Mouse (Mus musculus): ENCODE results near the gene Spem2.

DNA sequence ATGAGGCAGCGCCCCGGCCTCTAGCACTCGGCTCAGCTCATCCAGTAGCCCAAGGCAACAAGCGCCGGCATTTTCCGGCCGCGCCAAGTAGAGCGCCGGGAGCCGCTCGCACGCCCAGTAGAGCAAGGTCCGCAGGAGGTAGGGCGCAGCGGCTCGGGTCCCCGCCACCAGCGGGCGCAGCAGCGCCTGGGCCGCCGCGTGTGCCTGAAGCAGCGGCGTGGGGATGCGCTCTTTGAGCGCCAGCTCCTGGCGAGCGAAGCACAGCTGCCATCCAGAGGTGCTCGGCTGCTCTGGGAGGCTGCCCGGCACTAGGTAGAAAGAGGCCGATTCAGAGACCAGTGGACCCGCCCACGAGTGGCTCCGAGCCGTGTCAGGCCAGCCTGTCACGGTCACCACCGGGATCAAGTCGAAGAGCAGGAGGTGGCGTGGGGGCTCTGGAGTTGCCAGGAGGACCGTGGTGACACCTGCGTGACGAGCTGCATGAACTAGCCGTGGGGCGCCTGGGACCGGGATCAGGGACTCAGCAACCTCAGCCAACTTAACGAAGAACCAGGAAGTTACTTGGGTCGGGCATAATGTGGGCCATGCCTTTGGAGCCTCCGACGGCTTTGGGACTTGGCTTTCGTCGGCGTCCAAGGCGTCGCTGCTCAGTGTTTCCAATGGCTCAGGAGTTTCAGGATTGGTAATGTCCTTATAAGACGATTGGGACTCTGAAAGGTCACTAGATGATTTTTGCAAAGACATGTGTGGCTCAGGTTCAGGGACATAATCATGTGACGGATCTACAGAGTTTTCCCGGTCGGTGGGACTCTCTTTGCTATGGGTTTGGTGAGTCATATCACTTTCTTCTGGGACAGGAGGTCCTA is 14.2 kb downstream of the Spem2 start:
- TF ChIP-seq CTCF (IDR thresholded peaks at IDR 0.05; ENCODE audit: low read depth) (peak; percentile 59), EP300 (IDR thresholded peaks at IDR 0.05; ENCODE audit: low read depth) (no peak)
